Mouse (Mus musculus) 3T3-L1 (cell line): ENCODE results near the gene Rxfp4.

ENCODE experiments used
- DNase-seq: peaks from one replicate; pipeline ENCODE4 v3.0.0-alpha.2; 2015; ENCODE audit warnings: low read depth, low spot score

Gene Rxfp4

GRCm38 (mm10) chr3:88651669-88652618 lies 998 bp downstream of the Rxfp4 start:
- DNase-seq, result no peak

- no peak for DNase-seq
These were observed 2.0 kb downstream of the Rxfp4 start for GRCm38 (mm10) chr3:88650713-88651504.

- no peak for DNase-seq
These were observed 3.0 kb downstream of the Rxfp4 start for GRCm38 (mm10) chr3:88649967-88650366.

- no peak for DNase-seq
These were observed 3.8 kb downstream of the Rxfp4 start for GRCm38 (mm10) chr3:88649186-88649585.

- no peak for DNase-seq
These were observed 4.3 kb downstream of the Rxfp4 start for GRCm38 (mm10) chr3:88648452-88649168.

- DNase-seq, result no peak
These were observed 5.0 kb downstream of the Rxfp4 start for GRCm38 (mm10) chr3:88647779-88648413.

- no peak for DNase-seq
These were observed 5.9 kb downstream of the Rxfp4 start for GRCm38 (mm10) chr3:88647076-88647475.

GRCm38 (mm10) chr3:88646426-88646995 lies 6.4 kb downstream of the Rxfp4 start:
- DNase-seq, result no peak

- no peak for DNase-seq
These were observed 7.0 kb downstream of the Rxfp4 start for GRCm38 (mm10) chr3:88645937-88646336.

GRCm38 (mm10) chr3:88643078-88643477 lies 9.9 kb downstream of the Rxfp4 start:
- no peak for DNase-seq

- peak; percentile 84 for DNase-seq
These were observed 12.3 kb downstream of the Rxfp4 start for GRCm38 (mm10) chr3:88640676-88641075.

GRCm38 (mm10) chr3:88639239-88639638 lies 13.7 kb downstream of the Rxfp4 start:
- no peak for DNase-seq

GRCm38 (mm10) chr3:88637134-88637533 lies 15.8 kb downstream of the Rxfp4 start:
- no peak for DNase-seq

GRCm38 (mm10) chr3:88636555-88636986 lies 16.4 kb downstream of the Rxfp4 start:
- no peak for DNase-seq

- DNase-seq, result no peak
These were observed 17.3 kb downstream of the Rxfp4 start for GRCm38 (mm10) chr3:88635506-88636275.

GRCm38 (mm10) chr3:88633056-88633455 lies 19.9 kb downstream of the Rxfp4 start:
- no peak for DNase-seq

- no peak for DNase-seq
These were observed 20.9 kb downstream of the Rxfp4 start for GRCm38 (mm10) chr3:88631921-88632587.

GRCm38 (mm10) chr3:88630849-88631341 lies 22.0 kb downstream of the Rxfp4 start:
- DNase-seq, result no peak

GRCm38 (mm10) chr3:88630018-88630417 lies 22.9 kb downstream of the Rxfp4 start:
- DNase-seq, result no peak
